Mouse (Mus musculus) gonadal fat pad, adult 2 months (tissue): ENCODE results near the gene 1600012H06Rik. TPM values are rescaled to one million over a fixed set of nuclear protein-coding genes. Genes with fewer than 3 reads are reported as not detected.

Source experiments
- polyA plus RNA-seq: library from polyadenylated mRNA; depleted of rRNA; stranded (reverse); fragments of >200 nt; gene quantifications from 2 replicates; pipeline ENCODE4 v1.2.3, GENCODE M21; 2012; rRNA removed

Gene 1600012H06Rik
- polyA plus RNA-seq, 1 experiment: 19.6 TPM

Other genes starting within 250 kb of the 1600012H06Rik start
- 12.7 and 14.4 TPM in 2 replicates for gene Thbs2, start 248.9 kb upstream of the 1600012H06Rik start, polyA plus RNA-seq
- 12.9 and 13.5 TPM in 2 replicates for gene Wdr27, start within 50 bp of the 1600012H06Rik start, polyA plus RNA-seq
- 26.0 and 29.0 TPM in 2 replicates for gene Phf10, start 18.1 kb downstream of the 1600012H06Rik start, polyA plus RNA-seq
- gene 9030025P20Rik, start 35.3 kb downstream of the 1600012H06Rik start, polyA plus RNA-seq: 15.7 and 17.3 TPM in 2 replicates
- gene Gm3417, start 35.6 kb downstream of the 1600012H06Rik start, polyA plus RNA-seq: 2.1 and 4.8 TPM in 2 replicates
- gene Gm3435, start 67.0 kb downstream of the 1600012H06Rik start, polyA plus RNA-seq: 3.3 and 4.5 TPM in 2 replicates
- 53.5 and 69.0 TPM in 2 replicates for gene Ermard, start 98.0 kb downstream of the 1600012H06Rik start, polyA plus RNA-seq
- 0.63 and 1.00 TPM in 2 replicates for gene Tcte3, start 98.3 kb downstream of the 1600012H06Rik start, polyA plus RNA-seq
- gene Gm3448, start 98.4 kb downstream of the 1600012H06Rik start, polyA plus RNA-seq: 3.4 and 5.6 TPM in 2 replicates